Mouse (Mus musculus): ENCODE data around the gene Mxd3. TPM values are rescaled to one million over a fixed set of nuclear protein-coding genes. Genes with fewer than 3 reads are reported as not detected.

Gene Mxd3
- polyA plus RNA-seq, 1 experiment from 2014 or later: 22.3 TPM

GRCm38 (mm10) chr13:55321434-55322129, 8.0 kb downstream of the Mxd3 start, which contains the start of gene Rab24:
TSS of gene Rab24 (minus strand) at chr13:55321946.
- peak within 1 kb of the TSS; percentile 95 for H3K4me2 ChIP-seq (ENCODE audit: low read length)
- peak within 1 kb of the TSS; percentile 84 to 91 for H3K4me3 ChIP-seq (ENCODE audit: control insufficient read depth in 1 of 2, insufficient read depth in 1 of 2, low read depth in 1 of 2, low read length in 2 of 2)
- H3K9me3 ChIP-seq (ENCODE audit: control insufficient read depth, low read length): no peaks in the 10 kb centered on the region
- H3K27ac ChIP-seq (replicated peaks in 1 of 2; ENCODE audit: control insufficient read depth in 1 of 2, insufficient read depth in 1 of 2, low read depth in 2 of 2, low read length in 2 of 2): peak within 1 kb of the TSS; percentile 60 to 83
- H3K9ac ChIP-seq (ENCODE audit: low read length): peak within 1 kb of the TSS; percentile 95
- under 1% methylated on average over 73 of the region's 73 CpGs for WGBS
- peak; percentile 84 for ATAC-seq (ENCODE audit: insufficient number of reproducible peaks, insufficient read depth, low FRiP score, low read depth)
- no peaks in the 10 kb centered on the region for H3K27me3 ChIP-seq (ENCODE audit: control insufficient read depth, insufficient read depth, low read length)
- peaks cover 76% of the 10 kb centered on the region for H3K36me3 ChIP-seq (ENCODE audit: control insufficient read depth, insufficient read depth, low read length)
- H3K4me1 ChIP-seq (ENCODE audit: control insufficient read depth in 2 of 2, insufficient read depth in 2 of 2, low read length in 2 of 2): peaks cover 12 to 31% of the 10 kb centered on the region in 2 experiments

- peak within 1 kb of the TSS in 1 of 2 experiments; percentile 83; a peak in 3 of 4 replicates for H3K27ac ChIP-seq (replicated peaks in 1 of 2; ENCODE audit: control insufficient read depth in 1 of 2, insufficient read depth in 1 of 2, low read depth in 2 of 2, low read length in 2 of 2)
- WGBS: 42% methylated on average over 4 of the region's 4 CpGs
- peaks cover 75% of the 10 kb centered on the region for H3K36me3 ChIP-seq (ENCODE audit: control insufficient read depth, insufficient read depth, low read length)
Observed at GRCm38 (mm10) chr13:55319931-55320533, 9.6 kb downstream of the Mxd3 start, which contains the start of gene Prelid1. TSS of gene Prelid1 (plus strand) at chr13:55320500.

DNA sequence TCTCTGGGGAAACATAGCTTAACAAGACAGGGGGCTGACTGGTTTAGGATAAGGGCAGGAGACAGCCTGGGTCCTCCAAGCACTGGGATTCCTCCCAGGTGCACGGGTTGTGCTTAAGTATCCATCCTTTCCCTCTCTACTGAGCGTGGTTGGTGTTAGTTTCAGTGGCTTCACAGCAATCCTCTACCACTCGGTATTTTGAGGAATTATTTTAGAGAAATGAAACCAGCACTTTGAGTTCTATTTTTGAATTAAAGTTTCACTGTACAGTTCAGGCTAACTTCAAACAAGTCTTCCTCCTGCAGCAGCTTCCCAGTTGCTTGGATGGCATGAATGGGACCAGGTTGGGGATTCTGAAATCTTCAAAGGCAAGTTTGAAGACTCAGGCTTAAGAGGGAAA, 11.3 kb downstream of the Mxd3 start:
- H3K9ac ChIP-seq (ENCODE audit: low read length): no peak overlapping the region
- no peak overlapping the region for H3K4me2 ChIP-seq (ENCODE audit: low read length)
- H3K9me3 ChIP-seq (ENCODE audit: control insufficient read depth, low read length): no peaks in the 10 kb centered on the region
- 79% methylated on average over 3 of the region's 3 CpGs for WGBS
- H3K4me1 ChIP-seq (ENCODE audit: control insufficient read depth in 2 of 2, insufficient read depth in 2 of 2, low read length in 2 of 2): peaks cover 11 to 22% of the 10 kb centered on the region in 2 experiments
- no peak overlapping the region for H3K4me3 ChIP-seq (ENCODE audit: control insufficient read depth in 1 of 2, insufficient read depth in 1 of 2, low read depth in 1 of 2, low read length in 2 of 2)
- H3K27me3 ChIP-seq (ENCODE audit: control insufficient read depth, insufficient read depth, low read length): no peaks in the 10 kb centered on the region
- no peak for ATAC-seq (ENCODE audit: insufficient number of reproducible peaks, insufficient read depth, low FRiP score, low read depth)
- peaks cover 77% of the 10 kb centered on the region for H3K36me3 ChIP-seq (ENCODE audit: control insufficient read depth, insufficient read depth, low read length)
- H3K27ac ChIP-seq (replicated peaks in 1 of 2; ENCODE audit: control insufficient read depth in 1 of 2, insufficient read depth in 1 of 2, low read depth in 2 of 2, low read length in 2 of 2): no peak overlapping the region

More at GRCm38 (mm10) chr13:55319931-55320533, 9.6 kb downstream of the Mxd3 start, which contains the start of gene Prelid1:
- no peaks in the 10 kb centered on the region for H3K9me3 ChIP-seq (ENCODE audit: control insufficient read depth, low read length)
- peak within 1 kb of the TSS; percentile 95 for H3K4me2 ChIP-seq (ENCODE audit: low read length)
- peak within 1 kb of the TSS; percentile 84 to 91 for H3K4me3 ChIP-seq (ENCODE audit: control insufficient read depth in 1 of 2, insufficient read depth in 1 of 2, low read depth in 1 of 2, low read length in 2 of 2)
- peaks cover 12 to 31% of the 10 kb centered on the region in 2 experiments for H3K4me1 ChIP-seq (ENCODE audit: control insufficient read depth in 2 of 2, insufficient read depth in 2 of 2, low read length in 2 of 2)
- no peaks in the 10 kb centered on the region for H3K27me3 ChIP-seq (ENCODE audit: control insufficient read depth, insufficient read depth, low read length)
- H3K9ac ChIP-seq (ENCODE audit: low read length): peak within 1 kb of the TSS; percentile 95
- no peak for ATAC-seq (ENCODE audit: insufficient number of reproducible peaks, insufficient read depth, low FRiP score, low read depth)

- ATAC-seq (ENCODE audit: insufficient number of reproducible peaks, insufficient read depth, low FRiP score, low read depth): no peak
- H3K9me3 ChIP-seq (ENCODE audit: control insufficient read depth, low read length): no peaks in the 10 kb centered on the region
- H3K4me1 ChIP-seq (ENCODE audit: control insufficient read depth in 2 of 2, insufficient read depth in 2 of 2, low read length in 2 of 2): peaks cover 0 to 2% of the 10 kb centered on the region in 2 experiments; a peak in 1 of 4 replicates
- no peak overlapping the region for H3K4me2 ChIP-seq (ENCODE audit: low read length)
- no peak overlapping the region for H3K27ac ChIP-seq (replicated peaks in 1 of 2; ENCODE audit: control insufficient read depth in 1 of 2, insufficient read depth in 1 of 2, low read depth in 2 of 2, low read length in 2 of 2)
- WGBS: 84% methylated on average over 2 of the region's 2 CpGs
- H3K27me3 ChIP-seq (ENCODE audit: control insufficient read depth, insufficient read depth, low read length): no peaks in the 10 kb centered on the region
- peaks cover 98% of the 10 kb centered on the region for H3K36me3 ChIP-seq (ENCODE audit: control insufficient read depth, insufficient read depth, low read length)
- no peak overlapping the region for H3K9ac ChIP-seq (ENCODE audit: low read length)
- H3K4me3 ChIP-seq (ENCODE audit: control insufficient read depth in 1 of 2, insufficient read depth in 1 of 2, low read depth in 1 of 2, low read length in 2 of 2): no peak overlapping the region
Observed at GRCm38 (mm10) chr13:55314891-55315412, 14.7 kb downstream of the Mxd3 start.

- WGBS: 85% methylated on average over 9 of the region's 9 CpGs
- no peak overlapping the region for H3K27ac ChIP-seq (replicated peaks in 1 of 2; ENCODE audit: control insufficient read depth in 1 of 2, insufficient read depth in 1 of 2, low read depth in 2 of 2, low read length in 2 of 2)
- no peaks in the 10 kb centered on the region for H3K9me3 ChIP-seq (ENCODE audit: control insufficient read depth, low read length)
- no peaks in the 10 kb centered on the region for H3K27me3 ChIP-seq (ENCODE audit: control insufficient read depth, insufficient read depth, low read length)
- H3K9ac ChIP-seq (ENCODE audit: low read length): no peak overlapping the region
- peaks cover 96% of the 10 kb centered on the region for H3K36me3 ChIP-seq (ENCODE audit: control insufficient read depth, insufficient read depth, low read length)
- ATAC-seq (ENCODE audit: insufficient number of reproducible peaks, insufficient read depth, low FRiP score, low read depth): no peak
- no peak overlapping the region for H3K4me2 ChIP-seq (ENCODE audit: low read length)
- no peak overlapping the region for H3K4me3 ChIP-seq (ENCODE audit: control insufficient read depth in 1 of 2, insufficient read depth in 1 of 2, low read depth in 1 of 2, low read length in 2 of 2)
- no peaks in the 10 kb centered on the region for H3K4me1 ChIP-seq (ENCODE audit: control insufficient read depth in 2 of 2, insufficient read depth in 2 of 2, low read length in 2 of 2)
Observed at GRCm38 (mm10) chr13:55313051-55313450, 16.6 kb downstream of the Mxd3 start.

DNA sequence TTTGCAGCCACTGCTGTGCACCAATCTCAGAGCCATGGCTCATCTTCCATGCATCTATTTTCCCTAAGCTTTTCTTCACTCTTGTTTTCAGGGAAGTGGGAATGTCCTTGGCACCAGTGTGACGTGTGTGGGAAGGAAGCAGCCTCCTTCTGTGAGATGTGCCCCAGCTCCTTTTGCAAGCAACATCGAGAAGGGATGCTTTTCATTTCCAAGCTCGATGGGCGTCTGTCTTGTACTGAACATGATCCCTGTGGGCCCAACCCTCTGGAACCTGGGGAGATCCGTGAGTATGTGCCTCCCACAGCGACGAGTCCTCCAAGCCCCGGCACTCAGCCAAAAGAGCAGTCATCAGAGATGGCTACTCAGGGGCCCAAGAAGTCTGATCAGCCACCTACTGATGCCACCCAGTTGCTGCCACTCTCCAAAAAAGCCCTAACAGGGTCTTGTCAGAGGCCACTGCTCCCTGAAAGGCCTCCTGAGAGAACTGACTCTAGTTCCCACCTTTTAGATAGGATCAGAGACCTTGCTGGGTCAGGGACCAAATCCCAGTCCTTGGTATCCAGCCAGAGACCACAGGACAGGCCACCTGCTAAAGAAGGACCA, 17.5 kb downstream of the Mxd3 start:
- Histone ChIP-seq H3K9me3 (ENCODE audit: control insufficient read depth, low read length) (no peaks in the 10 kb centered on the region), H3K27ac (replicated peaks in 1 of 2; ENCODE audit: control insufficient read depth in 1 of 2, insufficient read depth in 1 of 2, low read depth in 2 of 2, low read length in 2 of 2) (no peak overlapping the region), H3K4me2 (ENCODE audit: low read length) (no peak overlapping the region), H3K27me3 (ENCODE audit: control insufficient read depth, insufficient read depth, low read length) (no peaks in the 10 kb centered on the region), H3K4me3 (ENCODE audit: control insufficient read depth in 1 of 2, insufficient read depth in 1 of 2, low read depth in 1 of 2, low read length in 2 of 2) (no peak overlapping the region), H3K4me1 (ENCODE audit: control insufficient read depth in 2 of 2, insufficient read depth in 2 of 2, low read length in 2 of 2) (no peaks in the 10 kb centered on the region), H3K9ac (ENCODE audit: low read length) (no peak overlapping the region), H3K36me3 (ENCODE audit: control insufficient read depth, insufficient read depth, low read length) (peaks cover 97% of the 10 kb centered on the region)
- ATAC-seq (ENCODE audit: insufficient number of reproducible peaks, insufficient read depth, low FRiP score, low read depth): no peak
- WGBS: 88% methylated on average over 8 of the region's 8 CpGs

DNA sequence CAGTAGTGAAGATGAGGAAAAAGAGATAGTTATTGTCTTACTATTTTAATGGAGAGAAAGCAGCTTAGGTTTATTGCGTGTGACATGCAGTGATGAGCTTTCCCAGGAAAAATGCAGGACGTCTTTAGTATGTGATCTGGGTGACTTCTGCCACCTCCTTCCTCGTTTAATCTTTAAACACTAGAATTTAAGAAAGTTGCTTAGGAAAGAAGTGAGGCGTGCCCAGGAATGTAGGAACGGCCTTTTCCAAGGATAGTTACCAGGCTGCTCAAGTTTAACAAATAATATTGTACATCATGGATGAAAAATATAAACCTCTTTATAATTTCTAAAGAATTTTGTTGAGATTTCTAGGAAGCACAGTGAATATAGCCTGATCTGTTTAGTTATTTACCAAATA, 28.7 kb downstream of the Mxd3 start:
- no peak overlapping the region for H3K4me2 ChIP-seq (ENCODE audit: low read length)
- no peak overlapping the region for H3K4me3 ChIP-seq (ENCODE audit: control insufficient read depth in 1 of 2, insufficient read depth in 1 of 2, low read depth in 1 of 2, low read length in 2 of 2)
- ATAC-seq (ENCODE audit: insufficient number of reproducible peaks, insufficient read depth, low FRiP score, low read depth): no peak
- H3K9ac ChIP-seq (ENCODE audit: low read length): no peak overlapping the region
- H3K9me3 ChIP-seq (ENCODE audit: control insufficient read depth, low read length): no peaks in the 10 kb centered on the region
- no peak overlapping the region for H3K27ac ChIP-seq (replicated peaks in 1 of 2; ENCODE audit: control insufficient read depth in 1 of 2, insufficient read depth in 1 of 2, low read depth in 2 of 2, low read length in 2 of 2)
- no peaks in the 10 kb centered on the region for H3K27me3 ChIP-seq (ENCODE audit: control insufficient read depth, insufficient read depth, low read length)
- H3K36me3 ChIP-seq (ENCODE audit: control insufficient read depth, insufficient read depth, low read length): peaks cover 99% of the 10 kb centered on the region
- no peaks in the 10 kb centered on the region for H3K4me1 ChIP-seq (ENCODE audit: control insufficient read depth in 2 of 2, insufficient read depth in 2 of 2, low read length in 2 of 2)
- 86% methylated on average over 5 of the region's 5 CpGs for whole genome bisulfite sequencing
